Mouse (Mus musculus) intestine, embryonic 14.5 days (tissue): ENCODE measurements around the gene Rpl18a. TPM values are rescaled to one million over a fixed set of nuclear protein-coding genes. Genes with fewer than 3 reads are reported as not detected.

ENCODE experiments used
- ATAC-seq: fragments of 200-750 bp; cut with Nextera tagmentation; replicated peaks from 2 replicates; pipeline ENCODE4 v1.8.0; 2017; ENCODE audit warnings: low read depth, moderate number of reproducible peaks, moderate TSS enrichment, moderate library complexity; ENCODE audit not compliant: low FRiP score, low TSS enrichment
- DNase-seq: peaks from one replicate; pipeline ENCODE4 v3.0.0-alpha.2; 2018; ENCODE audit warnings: low spot score
- H3K27ac ChIP-seq: fragments of 300-500 bp; sonication (generic); 2 replicates; pipeline ENCODE4 v1.5.1; 2014; ENCODE audit warnings: low read depth, mild to moderate bottlenecking, control low read depth
- H3K27me3 ChIP-seq: fragments of 300-500 bp; sonication (generic); replicated peaks from 2 replicates; pipeline ENCODE4 v1.6.1; 2014; ENCODE audit warnings: low read length, control low read depth; ENCODE audit not compliant: control insufficient read depth, insufficient read depth
- H3K36me3 ChIP-seq: fragments of 300-500 bp; sonication (generic); 2 replicates; pipeline ENCODE4 v1.6.1; 2014; ENCODE audit warnings: low read length, control low read depth; ENCODE audit not compliant: control insufficient read depth, insufficient read depth
- H3K4me1 ChIP-seq: fragments of 300-500 bp; sonication (generic); replicated peaks from 2 replicates; pipeline ENCODE4 v1.6.1; 2014; ENCODE audit warnings: low read length, control low read depth, mixed read lengths; ENCODE audit not compliant: control insufficient read depth, insufficient read depth
- H3K4me2 ChIP-seq: fragments of 300-500 bp; sonication (generic); 2 replicates; pipeline ENCODE4 v1.6.1; 2014; ENCODE audit warnings: low read length
- H3K4me3 ChIP-seq: fragments of 300-500 bp; sonication (generic); 2 replicates; pipeline ENCODE4 v1.5.1; 2014; ENCODE audit warnings: low read depth, low read length, control low read depth, mixed read lengths
- H3K9ac ChIP-seq: fragments of 300-500 bp; sonication (generic); 2 replicates; pipeline ENCODE4 v1.6.1; 2014; ENCODE audit warnings: mild to moderate bottlenecking, low read length
- H3K9me3 ChIP-seq: fragments of 300-500 bp; sonication (generic); 2 replicates; pipeline ENCODE4 v1.6.1; 2016; ENCODE audit warnings: low read length, control low read depth; ENCODE audit not compliant: control insufficient read depth
- WGBS: fragments of 180-500 bp; shearing (Covaris S2); extraction: QIAGEN DNeasy Blood & Tissue Kit; methylation state at CpG from one replicate; pipeline ENCODE4 v1.1.7; 2014; 5-methylcytosine and 5-hydroxymethylcytosine counted together
- polyA plus RNA-seq: library from polyadenylated mRNA; unstranded; fragments of >200 nt; fragmentation: Nextera tagmentation; extraction: Ambion mirVana; gene quantifications from 2 replicates; pipeline ENCODE4 v1.2.1, GENCODE M21; 2014

Gene Rpl18a
- polyA plus RNA-seq, 1 experiment from 2014 or later, result 6,086 TPM

GRCm38 (mm10) chr8:70892896-70893655, 4.1 kb downstream of the Rpl18a start:
- DNase-seq (no peak), ATAC-seq (no peak)
- no peak overlapping the region for H3K9ac ChIP-seq
- WGBS, result 27% methylated on average over 20 of the region's 20 CpGs
- peaks cover 29% of the 10 kb centered on the region for H3K36me3 ChIP-seq
- H3K9me3 ChIP-seq, result no peaks in the 10 kb centered on the region
- peaks cover 37% of the 10 kb centered on the region for H3K27me3 ChIP-seq
- no peak overlapping the region for H3K27ac ChIP-seq
- peak overlapping the region; percentile 13 for H3K4me3 ChIP-seq
- H3K4me1 ChIP-seq, result no peaks in the 10 kb centered on the region
- peak overlapping the region; percentile 40 for H3K4me2 ChIP-seq

- H3K4me1 ChIP-seq, result no peaks in the 10 kb centered on the region
- peaks cover 29% of the 10 kb centered on the region for H3K36me3 ChIP-seq
- no peak within 1 kb of the TSS for H3K9ac ChIP-seq
- H3K27me3 ChIP-seq, result peaks cover 37% of the 10 kb centered on the region
- H3K27ac ChIP-seq, result no peak within 1 kb of the TSS
- H3K4me2 ChIP-seq, result peak within 1 kb of the TSS; percentile 40
- peak within 1 kb of the TSS; percentile 13 for H3K4me3 ChIP-seq
- 4% methylated on average over 80 of the region's 80 CpGs for WGBS
- DNase-seq (peak; percentile 72), ATAC-seq (no peak)
- no peaks in the 10 kb centered on the region for H3K9me3 ChIP-seq
Observed at GRCm38 (mm10) chr8:70892022-70892895, 5.0 kb downstream of the Rpl18a start, which contains the start of gene Slc5a5. TSS of gene Slc5a5 (minus strand) at chr8:70892757.

- peaks cover 29% of the 10 kb centered on the region for H3K36me3 ChIP-seq
- H3K4me2 ChIP-seq, result peak overlapping the region; percentile 18; the same call in 1 of the 2 replicates
- 4% methylated on average over 21 of the region's 21 CpGs for WGBS
- ATAC-seq (peak; percentile 43; the same call in 1 of the 2 replicates), DNase-seq (peak; percentile 82)
- no peak overlapping the region for H3K4me3 ChIP-seq
- no peak overlapping the region for H3K27ac ChIP-seq
- no peaks in the 10 kb centered on the region for H3K9me3 ChIP-seq
- no peak overlapping the region for H3K9ac ChIP-seq
- peaks cover 37% of the 10 kb centered on the region for H3K27me3 ChIP-seq
- H3K4me1 ChIP-seq, result no peaks in the 10 kb centered on the region
Observed at GRCm38 (mm10) chr8:70891356-70891755, 5.9 kb downstream of the Rpl18a start.

GRCm38 (mm10) chr8:70890656-70891055, 6.6 kb downstream of the Rpl18a start:
- Histone ChIP-seq H3K4me2 (no peak overlapping the region), H3K4me3 (no peak overlapping the region), H3K27ac (no peak overlapping the region), H3K9me3 (no peaks in the 10 kb centered on the region), H3K4me1 (no peaks in the 10 kb centered on the region), H3K9ac (no peak overlapping the region), H3K36me3 (peaks cover 27% of the 10 kb centered on the region), H3K27me3 (peaks cover 37% of the 10 kb centered on the region)
- 87% methylated on average over 5 of the region's 5 CpGs for WGBS
- ATAC-seq (no peak), DNase-seq (no peak)

GRCm38 (mm10) chr8:70887669-70888068, 9.5 kb downstream of the Rpl18a start:
- Histone ChIP-seq H3K27me3 (peaks cover 22% of the 10 kb centered on the region), H3K4me3 (no peak overlapping the region), H3K4me1 (no peaks in the 10 kb centered on the region), H3K9ac (no peak overlapping the region), H3K4me2 (no peak overlapping the region), H3K9me3 (no peaks in the 10 kb centered on the region), H3K27ac (no peak overlapping the region), H3K36me3 (no peaks in the 10 kb centered on the region)
- 4% methylated on average over 18 of the region's 18 CpGs for WGBS
- ATAC-seq, result no peak
- no peak for DNase-seq

- 15% methylated on average over 12 of the region's 12 CpGs for WGBS
- peaks cover 2% of the 10 kb centered on the region for H3K27me3 ChIP-seq
- no peak for ATAC-seq
Observed at GRCm38 (mm10) chr8:70885612-70886011, 11.6 kb downstream of the Rpl18a start.

GRCm38 (mm10) chr8:70884683-70885082, 12.5 kb downstream of the Rpl18a start:
- H3K9ac ChIP-seq, result no peak overlapping the region
- 78% methylated on average over 10 of the region's 10 CpGs for WGBS
- H3K27ac ChIP-seq, result no peak overlapping the region
- no peak overlapping the region for H3K4me3 ChIP-seq
- H3K4me1 ChIP-seq, result no peaks in the 10 kb centered on the region
- ATAC-seq, result no peak
- H3K36me3 ChIP-seq, result no peaks in the 10 kb centered on the region
- H3K4me2 ChIP-seq, result no peak overlapping the region
- no peaks in the 10 kb centered on the region for H3K9me3 ChIP-seq
- H3K27me3 ChIP-seq, result no peaks in the 10 kb centered on the region
- no peak for DNase-seq

More at GRCm38 (mm10) chr8:70885612-70886011, 11.6 kb downstream of the Rpl18a start:
- H3K36me3 ChIP-seq, result no peaks in the 10 kb centered on the region
- H3K4me3 ChIP-seq, result no peak overlapping the region
- H3K9ac ChIP-seq, result no peak overlapping the region
- no peaks in the 10 kb centered on the region for H3K4me1 ChIP-seq
- no peak overlapping the region for H3K4me2 ChIP-seq
- no peaks in the 10 kb centered on the region for H3K9me3 ChIP-seq
- peak; percentile 83 for DNase-seq
- H3K27ac ChIP-seq, result no peak overlapping the region

- no peaks in the 10 kb centered on the region for H3K36me3 ChIP-seq
- DNase-seq (no peak), ATAC-seq (no peak)
- H3K4me1 ChIP-seq, result no peaks in the 10 kb centered on the region
- WGBS, result 79% methylated on average over 4 of the region's 4 CpGs
- no peak overlapping the region for H3K9ac ChIP-seq
- H3K27ac ChIP-seq, result no peak overlapping the region
- no peaks in the 10 kb centered on the region for H3K9me3 ChIP-seq
- H3K4me2 ChIP-seq, result no peak overlapping the region
- no peak overlapping the region for H3K4me3 ChIP-seq
- H3K27me3 ChIP-seq, result no peaks in the 10 kb centered on the region
Observed at GRCm38 (mm10) chr8:70884186-70884585, 13.0 kb downstream of the Rpl18a start.
